Mouse (Mus musculus) 3134 (cell line): ENCODE data around the gene Rundc3a.
"Not testable (repeated sequence)": the region's sequence is repeated elsewhere in the genome, so short reads cannot be mapped to it uniquely, and the experiment has no call there.

Experiments used
- DNase-seq: peaks from one replicate; pipeline ENCODE4 v3.0.0-alpha.2; 2011; ENCODE audit warnings: low spot score; ENCODE audit not compliant: insufficient read length; ENCODE audit errors: extremely low read depth

Rundc3a gene

DNA sequence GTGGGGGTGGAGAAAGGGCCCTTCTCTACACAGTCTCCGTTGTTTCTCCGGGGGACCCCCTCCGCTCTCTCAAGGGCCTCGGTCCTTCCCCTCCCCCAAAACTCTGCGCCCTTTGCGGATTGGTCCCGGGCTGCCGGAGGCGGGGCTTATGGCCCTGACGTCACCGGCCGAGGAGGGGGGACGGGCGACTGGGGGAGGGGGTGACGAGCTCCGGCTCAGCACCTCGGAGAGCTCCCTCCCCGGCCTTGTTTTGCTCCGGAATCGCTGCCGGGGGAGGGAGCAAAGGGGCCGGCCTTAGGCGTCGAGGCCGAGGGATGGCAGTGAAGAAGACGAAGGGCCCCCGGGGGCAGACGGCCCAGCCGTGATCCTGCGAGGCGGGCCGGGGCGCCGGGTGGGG lies at the start of gene Rundc3a:
Gene Rundc3a (plus strand): TSS at position 166 of the 397 bp plus-strand sequence.
- no peak for DNase-seq

DNA sequence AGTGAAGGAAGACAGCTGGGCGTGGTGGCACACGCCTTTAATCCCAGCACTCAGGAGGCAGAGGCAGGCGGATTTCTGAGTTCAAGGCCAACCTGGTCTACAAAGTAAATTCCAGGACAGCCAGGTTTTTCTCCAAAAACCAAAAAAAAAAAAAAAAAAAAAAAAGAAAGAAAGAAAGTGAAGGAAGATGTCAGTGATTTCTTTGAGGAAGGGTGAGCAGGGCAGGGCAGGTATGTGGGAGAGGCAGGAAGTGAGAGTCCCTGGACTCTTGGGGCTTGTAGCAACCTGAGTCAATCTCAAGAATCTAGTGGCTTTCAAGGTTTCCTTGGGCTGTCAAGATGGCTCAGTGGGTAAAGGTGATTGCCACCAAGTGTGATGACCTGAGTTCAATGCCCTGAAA lies 48.7 kb upstream of the Rundc3a start:
- DNase-seq: no peak

DNA sequence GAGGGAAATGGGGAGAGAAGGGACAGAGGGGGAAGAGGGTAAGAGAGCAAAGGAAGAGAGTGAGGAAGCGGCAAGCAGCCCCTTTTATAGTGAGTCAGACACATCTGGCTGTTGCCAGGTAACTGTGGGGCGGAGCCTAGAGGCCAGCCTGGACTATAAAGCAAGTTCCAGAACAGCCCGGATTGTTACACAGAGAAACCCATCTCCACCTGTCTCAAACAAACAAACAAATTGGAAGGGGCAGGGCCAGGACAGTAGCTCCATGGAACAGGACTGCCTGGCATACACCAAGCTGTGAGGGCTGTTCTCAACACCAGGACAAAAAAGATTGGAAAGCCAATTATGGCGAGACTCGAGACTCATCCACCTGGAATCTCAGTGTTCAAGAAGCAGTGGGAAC lies 46.3 kb upstream of the Rundc3a start:
- no peak for DNase-seq

DNA sequence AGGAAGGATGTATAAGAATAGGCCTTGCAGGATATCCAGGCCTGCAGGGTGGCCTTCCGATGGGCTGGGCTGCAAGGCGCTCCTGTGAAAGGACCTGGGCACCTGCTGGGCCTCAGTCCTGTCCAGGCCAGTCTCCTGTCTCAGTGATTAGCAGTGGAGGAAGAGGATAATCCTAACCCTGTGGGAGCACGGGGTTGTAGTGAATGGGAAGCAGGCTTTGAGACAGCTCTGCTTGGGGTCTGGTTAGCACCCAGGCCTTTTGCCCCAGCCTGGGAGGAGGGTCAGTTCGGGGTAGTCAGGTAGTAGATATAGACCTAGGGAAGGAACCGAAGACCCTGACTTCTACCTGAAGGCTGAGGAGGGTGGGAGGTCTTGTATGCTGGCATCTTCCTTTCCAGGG lies 45.5 kb upstream of the Rundc3a start:
- no peak for DNase-seq

DNA sequence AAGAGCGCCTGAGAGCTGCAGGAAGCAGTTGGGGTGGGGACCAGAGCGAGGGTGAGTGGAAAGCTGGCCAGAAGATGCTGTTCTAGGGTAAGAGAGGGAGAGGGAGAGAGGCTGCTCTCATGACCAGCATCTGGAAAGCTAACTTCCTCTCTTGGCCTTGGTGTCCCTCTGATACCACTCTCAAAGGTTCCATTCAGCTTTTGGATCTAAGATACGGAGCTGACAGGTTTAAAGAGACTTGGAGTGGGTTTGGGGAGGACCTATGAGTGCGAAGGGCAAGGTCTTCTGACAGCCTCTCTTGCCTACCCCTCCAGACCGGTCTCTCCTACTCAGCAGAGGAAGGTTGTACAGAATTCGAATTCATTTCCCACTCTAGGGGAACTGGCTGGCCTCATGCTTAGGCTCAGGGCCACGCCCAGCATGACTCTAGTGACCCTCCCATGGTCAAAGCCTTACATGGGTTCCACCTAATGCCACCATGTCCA lies 45.1 kb upstream of the Rundc3a start:
- DNase-seq: no peak

DNA sequence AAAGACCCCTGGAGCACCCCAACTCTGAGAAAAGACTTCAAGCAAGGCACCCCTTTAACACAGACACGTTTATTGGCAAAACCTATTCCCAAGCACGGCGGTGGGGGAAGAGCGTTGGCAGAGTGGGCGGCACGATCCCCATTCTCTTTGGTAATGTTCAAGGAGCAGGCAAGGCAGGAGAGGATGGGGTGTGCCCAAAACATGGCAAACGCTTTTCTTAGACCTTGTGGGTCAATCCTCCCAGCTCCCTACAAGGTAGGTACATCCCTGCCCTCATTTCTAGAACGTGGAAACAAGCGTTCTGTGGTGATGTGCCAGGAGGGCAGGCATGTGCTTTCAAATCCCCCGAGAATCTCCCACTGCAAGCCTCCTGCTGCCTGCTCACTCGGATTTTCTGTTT lies 44.4 kb upstream of the Rundc3a start:
- no peak for DNase-seq

DNA sequence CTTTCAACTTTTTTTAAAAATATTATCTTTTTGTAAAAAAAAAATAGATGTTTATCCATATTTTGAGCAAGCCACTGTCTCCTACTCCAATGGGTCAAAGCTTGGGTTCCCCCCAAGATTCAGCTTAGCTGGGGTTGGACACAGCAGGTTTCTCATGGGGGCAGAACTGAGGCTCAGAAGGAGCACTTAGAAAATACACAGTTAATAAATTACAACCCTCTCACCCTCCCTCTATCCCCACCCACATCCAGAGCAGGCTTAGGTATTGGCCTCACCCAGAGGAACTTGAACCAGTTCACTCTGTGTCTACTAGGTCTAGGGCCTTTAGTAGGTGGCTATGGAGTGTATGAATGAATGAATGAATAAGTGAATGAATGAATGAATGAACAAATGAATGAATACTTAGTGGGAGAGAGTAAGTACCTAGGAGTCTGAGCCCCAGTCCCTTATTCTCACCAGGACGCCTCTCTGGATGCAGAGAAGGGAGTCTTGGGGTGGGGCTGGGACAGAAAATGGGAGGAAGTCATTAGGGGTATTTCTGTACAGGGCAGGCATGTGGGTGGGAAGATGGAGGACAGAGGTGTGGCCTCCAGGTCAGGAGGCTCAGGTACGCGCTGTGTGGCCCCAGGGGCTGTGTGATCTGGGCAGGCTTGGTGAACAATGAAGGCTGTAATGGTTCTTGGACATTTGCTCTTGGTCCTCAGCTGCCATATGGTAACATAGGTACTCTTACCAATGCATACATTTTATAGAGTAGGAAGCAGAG lies 43.8 kb upstream of the Rundc3a start:
- no peak for DNase-seq

DNA sequence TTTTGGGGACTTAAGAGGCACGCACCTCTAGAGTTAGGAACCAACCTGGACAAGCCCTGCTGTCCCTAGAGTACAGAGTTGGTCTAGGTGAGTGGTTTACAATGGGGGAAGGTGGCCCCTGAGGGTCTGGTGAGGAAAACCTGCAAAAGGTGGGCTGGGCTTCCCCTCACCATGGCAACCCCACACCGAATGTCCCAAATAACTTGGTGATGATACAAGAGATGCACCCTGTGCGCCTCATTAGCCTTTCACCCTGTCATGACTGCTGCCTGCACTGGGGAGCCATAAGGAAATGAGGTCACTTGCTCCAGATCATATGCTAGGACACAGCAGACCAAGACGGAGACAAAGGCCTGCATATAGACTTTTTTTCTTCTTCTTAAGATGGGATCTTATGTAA lies 42.8 kb upstream of the Rundc3a start:
- DNase-seq: no peak

DNA sequence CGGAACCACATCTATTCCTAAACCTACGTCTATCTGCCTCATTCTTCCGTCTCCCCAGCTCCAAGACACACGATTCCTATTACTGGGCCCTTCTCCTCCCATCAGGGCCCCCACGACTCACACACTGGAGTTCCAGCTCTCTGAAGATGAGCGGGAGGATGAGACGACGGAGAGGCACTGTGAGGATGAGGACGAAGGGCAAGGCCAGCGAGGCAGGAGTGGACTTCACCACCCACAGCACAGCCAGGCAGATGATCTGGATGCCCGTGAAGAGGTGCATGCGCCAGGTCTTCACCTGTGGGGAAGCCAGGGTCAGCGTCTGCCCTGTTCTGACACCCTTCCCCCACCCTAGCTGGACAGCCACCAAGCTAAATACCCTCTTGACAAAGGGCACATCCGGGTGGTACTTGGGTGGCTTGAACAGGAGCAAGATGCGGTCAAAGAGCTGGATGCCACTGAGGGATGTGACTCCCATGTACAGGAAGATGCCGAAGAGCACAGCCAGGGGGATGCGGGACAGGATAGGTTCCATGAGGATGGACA lies 42.2 kb upstream of the Rundc3a start:
- DNase-seq: no peak

DNA sequence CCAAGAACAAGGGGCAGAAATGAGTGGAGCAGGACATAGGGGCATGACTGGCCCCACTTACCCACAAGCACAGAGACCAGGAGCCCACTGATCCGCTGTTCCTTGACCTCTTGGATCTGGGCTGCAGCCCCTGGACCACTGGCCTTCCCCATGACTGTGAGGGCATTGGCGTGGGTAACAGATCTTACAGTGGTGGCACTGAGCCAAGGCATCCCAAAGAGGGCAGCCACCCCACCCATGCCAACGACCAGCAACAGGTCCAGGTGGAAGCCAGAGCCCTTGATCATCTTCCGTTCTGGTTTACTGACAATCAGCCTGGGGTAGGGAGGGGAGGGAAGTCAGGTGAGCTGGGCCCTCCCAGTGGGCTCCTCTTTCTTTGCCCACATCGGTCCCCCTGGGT lies 40.8 kb upstream of the Rundc3a start:
- DNase-seq: no peak

DNA sequence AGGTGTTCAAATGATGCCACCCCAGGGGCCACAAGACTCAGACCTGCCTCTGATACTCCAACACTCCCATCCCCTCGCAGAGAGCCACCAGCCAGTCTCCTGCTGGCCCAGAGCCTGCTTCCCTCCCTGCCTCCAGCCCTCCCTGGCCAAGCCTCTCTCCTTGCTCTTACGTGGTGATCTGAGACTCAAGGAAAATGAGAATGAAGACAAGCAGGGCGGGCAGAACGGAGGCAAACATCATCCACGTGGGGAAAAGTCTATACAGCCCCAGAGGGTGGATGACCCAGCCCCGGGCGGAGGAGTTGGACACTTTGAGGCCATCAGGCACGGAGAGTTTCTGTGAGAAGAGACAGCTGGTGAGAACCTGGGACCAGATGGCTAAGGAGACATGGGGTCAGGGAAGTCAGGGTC lies 40.2 kb upstream of the Rundc3a start:
- no peak for DNase-seq

DNA sequence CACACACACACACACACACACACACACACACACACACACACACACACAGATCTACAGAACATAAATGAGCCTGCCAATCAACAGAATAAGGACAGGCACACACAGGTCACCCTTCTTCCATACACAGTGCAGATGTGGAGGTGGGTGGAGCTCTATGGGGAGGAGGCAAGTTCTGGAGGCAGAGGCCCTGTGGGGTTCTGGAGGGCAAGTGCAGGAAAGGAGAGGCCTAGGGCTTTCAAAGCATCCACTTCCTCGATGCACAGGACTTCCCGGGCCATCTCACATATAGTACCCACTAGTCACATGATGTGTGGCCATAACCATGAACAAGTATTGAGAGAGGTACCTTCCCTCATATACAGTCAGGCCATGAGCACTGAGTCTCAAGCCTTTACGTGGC lies 37.7 kb upstream of the Rundc3a start:
- DNase-seq: no peak

DNA sequence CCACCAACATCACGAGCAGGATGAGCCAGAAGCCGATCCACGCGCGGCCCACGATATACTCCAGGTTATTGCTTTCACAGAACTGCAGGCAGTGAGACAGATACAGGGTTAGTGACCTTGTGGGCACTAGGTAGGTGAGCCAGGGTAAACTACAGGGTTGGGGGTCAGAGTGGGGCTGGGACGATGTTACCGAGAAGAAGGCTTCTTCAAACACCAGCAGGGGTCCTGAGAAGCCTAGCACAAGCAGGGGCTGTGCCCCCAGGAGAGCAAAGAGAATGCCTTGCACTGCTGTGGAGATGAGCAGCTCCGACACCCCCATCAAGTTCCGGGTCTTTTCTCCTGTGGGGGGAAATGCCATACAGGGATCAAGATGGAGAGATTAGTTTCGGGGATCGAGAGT lies 37.0 kb upstream of the Rundc3a start:
- DNase-seq: no peak

DNA sequence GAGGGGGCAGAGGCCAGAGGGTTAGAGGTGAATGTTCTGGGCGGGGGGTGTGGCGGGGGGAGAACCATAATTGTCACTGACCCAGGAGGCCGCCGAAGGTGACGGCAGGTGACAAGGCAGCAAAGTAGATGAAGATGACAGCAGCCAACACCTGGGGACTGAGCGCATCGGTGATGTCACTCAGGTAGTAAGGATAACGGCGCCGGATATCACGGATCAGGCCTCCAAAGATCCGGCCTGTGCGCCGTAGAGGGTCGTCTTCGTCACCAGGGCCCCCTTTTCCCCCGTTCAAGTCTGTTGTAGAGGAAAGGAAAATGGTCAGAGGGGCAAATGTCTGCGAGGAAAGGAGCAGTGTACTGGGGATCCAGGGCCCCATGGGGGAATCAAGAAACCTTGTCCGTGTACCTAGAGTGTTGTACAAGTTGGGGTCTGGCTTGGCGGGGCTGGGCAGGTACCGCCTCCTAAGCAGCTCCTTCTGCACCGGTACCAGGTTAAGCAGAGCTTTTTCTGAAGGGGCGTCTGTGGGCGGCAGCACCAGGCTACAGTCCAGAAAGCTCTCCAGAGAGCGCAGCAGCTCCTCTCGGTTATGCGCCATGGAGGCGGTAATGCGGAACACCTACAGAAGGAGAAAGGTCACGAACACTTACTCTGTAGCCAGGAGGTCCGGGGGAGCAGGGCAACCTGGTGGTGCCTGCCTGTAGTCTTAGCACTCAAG lies 36.4 kb upstream of the Rundc3a start:
- no peak for DNase-seq

DNA sequence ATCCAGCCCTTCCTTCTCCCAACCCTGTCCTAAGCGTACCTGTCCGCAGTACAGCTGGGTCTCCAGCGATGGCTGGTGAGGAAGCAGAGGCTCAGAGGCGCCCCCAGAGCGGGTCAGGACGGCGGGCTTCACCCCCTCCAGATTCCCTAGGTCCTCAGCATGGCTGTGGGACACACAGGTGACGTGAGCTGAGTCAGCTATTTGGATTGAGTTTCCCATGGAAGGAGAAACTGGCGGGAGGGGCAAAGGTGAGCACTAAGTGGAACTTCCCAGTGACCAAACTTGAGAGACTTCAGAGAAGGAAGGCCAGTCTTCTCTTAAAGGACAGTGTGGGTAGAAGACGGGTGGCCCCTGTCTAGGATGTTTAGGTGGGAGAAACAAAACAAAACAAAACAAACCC lies 34.8 kb upstream of the Rundc3a start:
- no peak for DNase-seq

DNA sequence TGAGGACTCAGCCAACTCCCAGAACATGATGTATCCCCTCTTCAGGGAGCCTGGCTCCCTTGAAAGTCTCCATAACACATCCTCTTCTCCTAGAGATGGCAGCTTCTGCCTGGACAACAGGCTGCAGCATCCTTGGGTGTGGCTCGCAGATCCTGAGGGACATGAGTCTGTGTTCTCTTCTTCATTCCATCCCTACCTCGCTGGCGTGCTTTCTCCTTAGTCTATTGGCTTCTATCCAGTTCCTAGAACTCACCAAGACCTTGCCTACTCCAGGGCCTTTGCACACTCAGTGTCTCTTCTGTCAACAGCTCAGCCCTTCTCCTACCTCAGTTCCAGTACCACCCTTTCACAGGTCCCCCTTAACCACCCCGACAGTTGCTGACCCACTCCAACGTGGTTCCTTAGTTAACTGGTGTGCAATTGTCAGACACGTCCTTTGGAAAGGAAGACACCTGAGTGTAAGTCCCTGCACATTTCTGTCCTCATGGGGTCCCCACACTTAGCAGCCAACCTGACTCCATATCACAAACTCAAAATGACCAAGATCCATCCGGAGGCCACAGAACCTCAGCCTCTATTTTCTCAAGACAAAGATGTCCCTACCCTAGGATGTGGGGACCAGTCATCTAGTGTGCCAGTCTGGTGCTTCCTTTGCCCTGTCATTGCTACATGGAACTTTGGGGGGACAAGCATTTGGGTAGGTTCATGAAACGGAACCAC lies 31.3 kb upstream of the Rundc3a start:
- DNase-seq: no peak

DNA sequence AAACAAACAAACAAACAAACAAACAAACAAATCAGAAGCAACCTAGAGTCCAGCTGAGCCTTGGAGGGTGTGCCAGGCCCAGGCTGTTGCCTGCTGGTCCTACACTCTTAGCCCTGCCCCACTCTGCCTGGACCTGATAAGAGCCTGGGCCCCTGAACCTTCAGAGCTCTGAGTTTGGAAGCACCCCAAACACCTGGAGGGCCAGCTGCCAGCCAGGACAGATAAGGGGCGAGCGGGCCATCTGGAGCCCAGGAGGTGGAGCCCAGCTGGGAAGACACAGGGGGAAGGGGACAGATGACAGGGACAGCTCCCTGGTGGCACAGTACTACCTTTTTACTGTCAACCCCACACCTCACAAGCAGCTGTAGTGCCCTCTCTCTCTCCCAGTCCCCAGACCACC lies 29.6 kb upstream of the Rundc3a start:
- DNase-seq: no peak

DNA sequence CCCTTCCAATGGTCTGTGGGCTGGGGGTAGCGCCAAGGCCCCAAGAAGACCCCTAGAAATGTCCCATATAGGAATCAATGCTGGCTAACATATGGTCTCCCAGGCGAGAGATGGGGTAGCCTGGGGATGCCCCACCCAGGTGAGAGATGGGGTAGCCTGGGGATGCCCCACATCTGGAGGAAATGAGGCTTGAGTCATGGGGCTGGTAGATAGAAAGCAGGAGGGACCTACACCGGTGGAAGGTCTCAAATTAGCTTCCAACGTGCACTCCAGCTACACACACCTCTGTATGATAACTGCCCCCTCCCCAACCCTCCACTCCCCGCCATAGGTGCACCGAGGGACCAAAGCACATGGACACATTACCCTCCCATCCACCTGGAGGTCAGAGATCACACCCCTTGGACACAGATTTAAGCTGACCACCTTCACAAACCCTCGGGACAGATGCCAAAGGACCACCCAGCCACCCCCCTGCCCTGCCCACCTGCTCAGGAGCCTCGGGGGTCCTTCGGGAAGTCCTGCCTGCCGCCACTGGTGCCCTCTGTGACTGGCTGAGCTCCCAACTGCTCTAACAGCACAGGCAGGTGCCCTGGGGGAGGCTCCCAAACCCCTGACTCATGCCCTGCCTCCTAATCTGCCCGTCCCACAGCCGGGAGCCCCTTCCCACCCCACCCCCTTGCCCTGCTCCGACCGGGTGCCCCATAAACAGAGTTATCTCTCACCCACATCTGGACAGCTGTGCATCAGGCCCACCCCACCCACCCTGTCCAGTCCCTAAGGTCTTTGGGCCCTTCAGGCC lies 28.4 kb upstream of the Rundc3a start:
- DNase-seq: no peak

DNA sequence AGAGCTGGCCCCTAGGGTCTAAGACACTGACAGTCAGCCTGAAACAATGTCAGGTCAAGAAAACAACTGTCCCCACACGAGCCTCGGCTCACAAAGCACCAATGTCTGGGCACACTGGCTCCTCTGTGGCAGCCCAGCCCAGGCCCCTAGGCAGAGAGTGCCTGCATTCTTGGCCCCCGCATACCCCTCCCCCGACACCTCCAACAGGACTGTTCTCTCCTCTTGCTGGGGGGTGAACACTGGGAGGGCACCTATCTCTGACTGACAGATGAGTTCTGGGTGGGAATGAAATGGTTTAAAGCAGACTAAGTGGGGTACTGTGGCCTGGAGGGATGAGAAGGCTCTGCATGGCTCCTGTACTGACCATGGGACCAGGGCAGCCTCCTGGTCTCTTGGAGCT lies 27.5 kb upstream of the Rundc3a start:
- DNase-seq: no peak

DNA sequence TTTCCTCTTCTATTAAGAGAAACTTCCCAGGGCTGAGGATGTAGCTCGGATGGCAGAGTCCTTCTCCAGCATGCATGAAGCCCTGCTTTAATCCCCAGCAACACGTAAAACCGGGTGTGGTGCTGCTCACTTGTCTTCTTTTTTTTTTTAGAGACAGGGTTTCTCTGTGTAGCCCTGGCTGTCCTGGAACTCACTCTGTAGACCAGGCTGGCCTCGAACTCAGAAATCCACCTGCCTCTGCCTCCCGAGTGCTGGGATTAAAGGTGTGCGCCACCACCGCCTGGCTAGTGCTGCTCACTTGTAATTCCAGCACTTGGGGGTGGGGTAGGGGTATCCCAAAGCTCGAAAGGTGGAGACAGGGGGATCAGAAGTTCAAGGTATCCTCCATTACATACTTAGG lies 27.1 kb upstream of the Rundc3a start, which contains the start of gene Slc4a1:
Gene Slc4a1 (minus strand): TSS at position 101 of the 400 bp plus-strand sequence.
- DNase-seq: not testable (repeated sequence)
